Mouse (Mus musculus): ENCODE data around the gene Pelp1. TPM values are rescaled to one million over a fixed set of nuclear protein-coding genes. Genes with fewer than 3 reads are reported as not detected.
A peak's percentile ranks its signal among the peaks of the same experiment; 100 is the strongest.

Gene Pelp1
- polyA plus RNA-seq, 1 experiment, result 26.5 TPM

DNA sequence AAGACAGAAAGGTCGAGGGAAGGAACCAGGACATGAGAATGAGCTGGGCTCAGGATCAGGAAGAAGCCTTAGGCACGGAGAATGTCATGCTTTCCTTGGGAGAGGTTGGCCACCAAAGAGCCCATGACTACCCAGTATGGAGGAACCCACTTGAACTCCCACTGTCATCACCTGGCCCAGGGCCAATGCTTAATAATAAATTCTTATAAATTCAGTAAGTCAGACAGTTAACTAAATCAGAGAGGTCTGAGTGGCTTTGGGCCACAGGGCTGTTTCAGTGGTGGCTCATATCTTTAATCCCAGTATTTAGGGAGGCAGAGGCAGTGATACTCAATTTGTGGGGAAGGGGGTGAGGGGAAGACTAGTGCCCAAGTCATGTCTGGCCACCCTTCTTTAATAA lies 41.1 kb upstream of the Pelp1 start:
- H3K27me3 ChIP-seq (ENCODE audit: control insufficient read depth, insufficient read depth, insufficient read length), result no peaks in the 10 kb centered on the region
- no peak overlapping the region for H3ac ChIP-seq (ENCODE audit: control insufficient read depth, insufficient read length)
- TF ChIP-seq POLR2A (IDR thresholded peaks at IDR 0.05; ENCODE audit: insufficient read length, low read depth) (no peak), POLR2AphosphoS2 (IDR thresholded peaks at IDR 0.05; ENCODE audit: insufficient read length, low read depth) (no peak), USF1 (IDR thresholded peaks at IDR 0.05; ENCODE audit: low read depth) (no peak), MYOG (IDR thresholded peaks at IDR 0.05; ENCODE audit: control insufficient read depth in 1 of 3, insufficient read depth in 1 of 3, insufficient read length in 2 of 3, low read depth in 2 of 3) (no peak), TCF12 (IDR thresholded peaks at IDR 0.05; ENCODE audit: insufficient read depth, poor library complexity, severe bottlenecking) (no peak), TCF3 (IDR thresholded peaks at IDR 0.05; ENCODE audit: insufficient read length, low read depth) (no peak), E2F4 (IDR thresholded peaks at IDR 0.05; ENCODE audit: insufficient read depth) (no peak), MYOD1 (IDR thresholded peaks at IDR 0.05; ENCODE audit: control insufficient read depth in 1 of 3, insufficient read length in 2 of 3, low read depth in 2 of 3) (no peak), SRF (IDR thresholded peaks at IDR 0.05; ENCODE audit: control insufficient read depth, insufficient read length, low read depth) (no peak), CEBPB (IDR thresholded peaks at IDR 0.05; ENCODE audit: insufficient read depth, poor library complexity, severe bottlenecking) (no peak)
- no peak overlapping the region for H3K4me2 ChIP-seq (ENCODE audit: low read depth)
- H3K4me3 ChIP-seq, result peak overlapping the region; percentile 48
- peaks cover 11% of the 10 kb centered on the region for H3K79me2 ChIP-seq (ENCODE audit: control insufficient read depth, insufficient read depth)
- no peaks in the 10 kb centered on the region for H3K36me3 ChIP-seq (ENCODE audit: control insufficient read depth, insufficient read depth)

DNA sequence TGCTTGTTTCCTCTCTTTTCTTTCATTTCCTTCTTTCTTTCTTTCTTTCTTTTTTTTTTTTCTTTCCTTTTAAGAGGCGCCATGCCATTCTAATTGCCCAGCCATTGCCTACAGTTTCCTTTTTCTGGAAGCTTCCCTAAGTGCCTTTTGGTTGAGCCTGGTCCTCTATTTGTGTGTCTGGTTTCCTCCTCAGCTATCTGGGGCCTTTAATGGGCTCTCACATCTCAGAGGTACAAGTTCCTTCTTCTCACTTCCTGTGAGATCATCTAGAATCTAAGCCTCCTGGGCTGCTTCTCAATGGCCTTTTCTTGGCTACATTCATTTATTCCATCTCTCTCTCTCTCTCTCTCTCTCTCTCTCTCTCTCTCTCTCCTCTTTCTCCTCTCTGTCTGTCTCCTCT lies 37.5 kb upstream of the Pelp1 start:
- Histone ChIP-seq H3K79me2 (ENCODE audit: control insufficient read depth, insufficient read depth) (peaks cover 2% of the 10 kb centered on the region), H3K27me3 (ENCODE audit: control insufficient read depth, insufficient read depth, insufficient read length) (no peaks in the 10 kb centered on the region), H3K4me2 (ENCODE audit: low read depth) (no peak overlapping the region), H3K36me3 (ENCODE audit: control insufficient read depth, insufficient read depth) (no peaks in the 10 kb centered on the region), H3K4me3 (no peak overlapping the region), H3ac (ENCODE audit: control insufficient read depth, insufficient read length) (no peak overlapping the region)
- TF ChIP-seq MYOG (IDR thresholded peaks at IDR 0.05; ENCODE audit: control insufficient read depth in 1 of 3, insufficient read depth in 1 of 3, insufficient read length in 2 of 3, low read depth in 2 of 3) (no peak), CEBPB (IDR thresholded peaks at IDR 0.05; ENCODE audit: insufficient read depth, poor library complexity, severe bottlenecking) (no peak)

GRCm38 (mm10) chr11:70446756-70447155 lies 36.9 kb upstream of the Pelp1 start:
- H3K4me3 ChIP-seq, result no peak overlapping the region
- H3K4me2 ChIP-seq (ENCODE audit: low read depth), result no peak overlapping the region
- H3K36me3 ChIP-seq (ENCODE audit: control insufficient read depth, insufficient read depth), result peaks cover 4% of the 10 kb centered on the region
- no peak overlapping the region for H3ac ChIP-seq (ENCODE audit: control insufficient read depth, insufficient read length)
- no peaks in the 10 kb centered on the region for H3K79me2 ChIP-seq (ENCODE audit: control insufficient read depth, insufficient read depth)
- no peaks in the 10 kb centered on the region for H3K27me3 ChIP-seq (ENCODE audit: control insufficient read depth, insufficient read depth, insufficient read length)
- no peak for TF ChIP-seq POLR2AphosphoS2 (IDR thresholded peaks at IDR 0.05; ENCODE audit: insufficient read length, low read depth)
- TF ChIP-seq TCF3 (IDR thresholded peaks at IDR 0.05; ENCODE audit: insufficient read length, low read depth), result no peak
- TF ChIP-seq MYOG (IDR thresholded peaks at IDR 0.05; ENCODE audit: control insufficient read depth in 1 of 3, insufficient read depth in 1 of 3, insufficient read length in 2 of 3, low read depth in 2 of 3), result no peak
- no peak for TF ChIP-seq CEBPB (IDR thresholded peaks at IDR 0.05; ENCODE audit: insufficient read depth, poor library complexity, severe bottlenecking)
- TF ChIP-seq MYOD1 (IDR thresholded peaks at IDR 0.05; ENCODE audit: control insufficient read depth in 1 of 3, insufficient read length in 2 of 3, low read depth in 2 of 3), result no peak
- no peak for TF ChIP-seq USF1 (IDR thresholded peaks at IDR 0.05; ENCODE audit: low read depth)
- TF ChIP-seq E2F4 (IDR thresholded peaks at IDR 0.05; ENCODE audit: insufficient read depth), result no peak
- no peak for TF ChIP-seq POLR2A (IDR thresholded peaks at IDR 0.05; ENCODE audit: insufficient read length, low read depth)

- Histone ChIP-seq H3K4me2 (ENCODE audit: low read depth) (no peak overlapping the region), H3K79me2 (ENCODE audit: control insufficient read depth, insufficient read depth) (no peaks in the 10 kb centered on the region), H3ac (ENCODE audit: control insufficient read depth, insufficient read length) (no peak overlapping the region), H3K27me3 (ENCODE audit: control insufficient read depth, insufficient read depth, insufficient read length) (no peaks in the 10 kb centered on the region), H3K36me3 (ENCODE audit: control insufficient read depth, insufficient read depth) (peaks cover 4% of the 10 kb centered on the region), H3K4me3 (no peak overlapping the region)
- TF ChIP-seq CEBPB (IDR thresholded peaks at IDR 0.05; ENCODE audit: insufficient read depth, poor library complexity, severe bottlenecking) (no peak), TCF12 (IDR thresholded peaks at IDR 0.05; ENCODE audit: insufficient read depth, poor library complexity, severe bottlenecking) (no peak), MYOG (IDR thresholded peaks at IDR 0.05; ENCODE audit: control insufficient read depth in 1 of 3, insufficient read depth in 1 of 3, insufficient read length in 2 of 3, low read depth in 2 of 3) (no peak), MAX (IDR thresholded peaks at IDR 0.05; ENCODE audit: low read depth) (no peak), TCF3 (IDR thresholded peaks at IDR 0.05; ENCODE audit: insufficient read length, low read depth) (no peak), SRF (IDR thresholded peaks at IDR 0.05; ENCODE audit: control insufficient read depth, insufficient read length, low read depth) (no peak), POLR2AphosphoS2 (IDR thresholded peaks at IDR 0.05; ENCODE audit: insufficient read length, low read depth) (no peak), USF1 (IDR thresholded peaks at IDR 0.05; ENCODE audit: low read depth) (no peak), E2F4 (IDR thresholded peaks at IDR 0.05; ENCODE audit: insufficient read depth) (no peak), POLR2A (IDR thresholded peaks at IDR 0.05; ENCODE audit: insufficient read length, low read depth) (no peak), MYOD1 (IDR thresholded peaks at IDR 0.05; ENCODE audit: control insufficient read depth in 1 of 3, insufficient read length in 2 of 3, low read depth in 2 of 3) (no peak), REST (IDR thresholded peaks at IDR 0.05; ENCODE audit: insufficient read depth, insufficient read length) (no peak)
Observed at GRCm38 (mm10) chr11:70444667-70445066, 34.8 kb upstream of the Pelp1 start.

DNA sequence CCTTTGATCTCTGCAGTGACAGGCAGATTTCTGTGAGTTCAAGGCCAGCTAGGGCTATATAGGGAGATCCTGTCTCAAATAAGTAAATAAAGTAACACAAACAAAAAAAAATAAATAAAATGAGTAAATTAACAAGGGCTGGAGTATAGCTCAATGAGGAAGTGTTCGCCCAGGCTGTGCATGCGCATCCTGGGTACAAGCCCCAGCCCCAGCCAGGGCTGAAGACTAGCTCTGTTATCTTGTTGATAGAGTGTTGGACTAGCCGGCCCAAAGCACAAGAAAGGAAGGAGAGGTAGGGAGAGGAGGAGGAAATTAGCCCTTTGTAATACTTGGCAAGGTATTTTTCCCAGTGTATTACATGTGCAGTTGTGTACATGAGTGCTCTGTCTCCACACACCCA lies 34.1 kb upstream of the Pelp1 start:
- Histone ChIP-seq H3K79me2 (ENCODE audit: control insufficient read depth, insufficient read depth) (no peaks in the 10 kb centered on the region), H3K4me2 (ENCODE audit: low read depth) (no peak overlapping the region), H3K4me3 (no peak overlapping the region), H3K36me3 (ENCODE audit: control insufficient read depth, insufficient read depth) (peaks cover 4% of the 10 kb centered on the region), H3ac (ENCODE audit: control insufficient read depth, insufficient read length) (no peak overlapping the region), H3K27me3 (ENCODE audit: control insufficient read depth, insufficient read depth, insufficient read length) (no peaks in the 10 kb centered on the region)
- TF ChIP-seq TCF3 (IDR thresholded peaks at IDR 0.05; ENCODE audit: insufficient read length, low read depth) (no peak), E2F4 (IDR thresholded peaks at IDR 0.05; ENCODE audit: insufficient read depth) (no peak), REST (IDR thresholded peaks at IDR 0.05; ENCODE audit: insufficient read depth, insufficient read length) (no peak), USF1 (IDR thresholded peaks at IDR 0.05; ENCODE audit: low read depth) (no peak), MYOD1 (IDR thresholded peaks at IDR 0.05; ENCODE audit: control insufficient read depth in 1 of 3, insufficient read length in 2 of 3, low read depth in 2 of 3) (no peak)

Data from myocyte (in vitro differentiated cells).